In genomic region chr12:99885282-99885901, GRCm38 (mm10) we compare ENCODE assay signal across 8 mouse cellular contexts. TPM values are rescaled to one million over a fixed set of nuclear protein-coding genes. Genes with fewer than 3 reads are reported as not detected.
A peak's percentile ranks its signal among the peaks of the same experiment; 100 is the strongest.
DNase-seq lines count a peak whose midpoint lies in the region; ATAC-seq and TF ChIP-seq lines count a peak whose summit lies in the region.

No protein-coding gene starts in this region.

- H3K4me2 ChIP-seq in kidney, embryonic 16.5 days (replicated peaks; ENCODE audit: low read depth, low read length) = peak overlapping the region; percentile 97
- peak overlapping the region; percentile 84 for H3K4me2 ChIP-seq in intestine, embryonic 15.5 days (replicated peaks)
- H3K4me2 ChIP-seq in neural tube, embryonic 14.5 days (ENCODE audit: low read depth, low read length) = peak overlapping the region; percentile 95

- WGBS in kidney, embryonic 16.5 days = 32% methylated on average over 8 of the region's 8 CpGs
- 44% methylated on average over 8 of the region's 8 CpGs for WGBS in intestine, embryonic 15.5 days
- WGBS in neural tube, embryonic 14.5 days = 38% methylated on average over 8 of the region's 8 CpGs

- TF ChIP-seq CTCF in cortical plate, adult 2 months (IDR thresholded peaks at IDR 0.05; ENCODE audit: extremely low read depth, insufficient read depth, low read length) = no peak

- DNase-seq in kidney, adult 18-20 months = no peak
- DNase-seq in gastrocnemius, adult 8-10 months (ENCODE audit: low spot score in 2 of 2) = no peak
- DNase-seq in left cerebral cortex, postnatal 10 days (ENCODE audit: extremely low spot score in 1 of 2, low spot score in 2 of 2) = no peak
- no peak for DNase-seq in left cerebral cortex, adult 18-20 months (ENCODE audit: low spot score in 2 of 2)

- intact Hi-C loops in left cerebral cortex, postnatal 10 days (cut with DNase I) = no loop called here

- H3K27me3 ChIP-seq in kidney, embryonic 16.5 days (ENCODE audit: insufficient read depth, low read length) = no peaks in the 10 kb centered on the region
- H3K27me3 ChIP-seq in intestine, embryonic 15.5 days (replicated peaks) = no peaks in the 10 kb centered on the region
- no peaks in the 10 kb centered on the region for H3K27me3 ChIP-seq in neural tube, embryonic 14.5 days (ENCODE audit: control insufficient read depth, insufficient read depth, low read length)

- H3K27ac ChIP-seq in kidney, embryonic 16.5 days (ENCODE audit: low read length) = peak overlapping the region; percentile 70; the same call in 1 of the 2 replicates
- H3K27ac ChIP-seq in cortical plate, adult 2 months (ENCODE audit: insufficient read depth, low read length) = no peak overlapping the region
- no peak overlapping the region for H3K27ac ChIP-seq in intestine, embryonic 15.5 days
- H3K27ac ChIP-seq in neural tube, embryonic 14.5 days (ENCODE audit: low read depth, low read length) = no peak overlapping the region

- peaks cover 19% of the 10 kb centered on the region for H3K4me1 ChIP-seq in kidney, embryonic 16.5 days (ENCODE audit: insufficient read depth, low read length)
- H3K4me1 ChIP-seq in cortical plate, adult 2 months (ENCODE audit: control insufficient read depth, insufficient read depth, low read length) = no peaks in the 10 kb centered on the region; the same call in 1 of the 2 replicates
- peaks cover 11% of the 10 kb centered on the region; the same call in 1 of the 2 replicates for H3K4me1 ChIP-seq in intestine, embryonic 15.5 days (replicated peaks)
- H3K4me1 ChIP-seq in neural tube, embryonic 14.5 days (ENCODE audit: control insufficient read depth, insufficient read depth, low read length) = 0 out of 2 replicates have a peak, but pooled peaks cover 9% of the 10 kb centered on the region

- H3K4me3 ChIP-seq in kidney, embryonic 16.5 days (ENCODE audit: low read length) = peak overlapping the region; percentile 66
- peak overlapping the region; percentile 99 for H3K4me3 ChIP-seq in cortical plate, adult 2 months (ENCODE audit: insufficient read depth, low read length)
- peak overlapping the region; percentile 87 for H3K4me3 ChIP-seq in intestine, embryonic 15.5 days (replicated peaks)
- H3K4me3 ChIP-seq in neural tube, embryonic 14.5 days (ENCODE audit: low read depth, low read length) = peak overlapping the region; percentile 88

- no peak for ATAC-seq in kidney, embryonic 16.5 days (ENCODE audit: low FRiP score, low TSS enrichment)
- no peak for ATAC-seq in intestine, embryonic 15.5 days
- ATAC-seq in neural tube, embryonic 14.5 days (ENCODE audit: low read depth) = no peak

- TF ChIP-seq POLR2A in cortical plate, adult 2 months (IDR thresholded peaks at IDR 0.05; ENCODE audit: extremely low read depth, insufficient read depth, low read length) = no peak

- H3K9ac ChIP-seq in kidney, embryonic 16.5 days (replicated peaks; ENCODE audit: low read length) = peak overlapping the region; percentile 90
- H3K9ac ChIP-seq in intestine, embryonic 15.5 days = peak overlapping the region; percentile 85
- H3K9ac ChIP-seq in neural tube, embryonic 14.5 days (replicated peaks; ENCODE audit: low read depth, low read length) = peak overlapping the region; percentile 88

- 0 out of 2 replicates have a peak, but pooled peaks cover 4% of the 10 kb centered on the region for H3K36me3 ChIP-seq in kidney, embryonic 16.5 days (ENCODE audit: insufficient read depth, low read length)
- no peaks in the 10 kb centered on the region for H3K36me3 ChIP-seq in intestine, embryonic 15.5 days
- no peaks in the 10 kb centered on the region for H3K36me3 ChIP-seq in neural tube, embryonic 14.5 days (ENCODE audit: control insufficient read depth, insufficient read depth, low read length)

- no peaks in the 10 kb centered on the region for H3K9me3 ChIP-seq in kidney, embryonic 16.5 days (ENCODE audit: low read length)
- H3K9me3 ChIP-seq in intestine, embryonic 15.5 days = no peaks in the 10 kb centered on the region
- no peaks in the 10 kb centered on the region for H3K9me3 ChIP-seq in neural tube, embryonic 14.5 days (ENCODE audit: control insufficient read depth, low read length)

RNA-seq across cellular contexts. Expression of gene Tdp1, which starts 1.1 kb away (rescaled TPM):
- polyA plus RNA-seq in kidney, embryonic 16.5 days (2015; fragmentation: Nextera tagmentation; extraction: Ambion mirVana) = 61.7 and 66.4 TPM in 2 replicates
- polyA plus RNA-seq in cortical plate, adult 2 months (2012; rRNA removed) = 20.3 and 21.4 TPM in 2 replicates
- 45.1 and 47.9 TPM in 2 replicates for polyA plus RNA-seq in intestine, embryonic 15.5 days (2015; fragmentation: Nextera tagmentation; extraction: Ambion mirVana)
- polyA plus RNA-seq in neural tube, embryonic 14.5 days (2014; fragmentation: Nextera tagmentation; extraction: Ambion mirVana) = 42.8 and 48.0 TPM in 2 replicates
- 1 to 10 TPM; 2.2 to 4.1 (median 3.2) TPM for total RNA-seq in gastrocnemius, adult 8-10 months (2022)
- 10 to 100 TPM; 28.2 to 30.9 TPM for total RNA-seq in left cerebral cortex, postnatal 10 days (2021)
- 10 to 100 TPM; 22.6 to 23.6 TPM for total RNA-seq in left cerebral cortex, adult 18-20 months (2021)

RNA-seq across cellular contexts. Expression of gene Efcab11, which starts 1.2 kb away (rescaled TPM):
- 12.5 TPM in 2 replicates for polyA plus RNA-seq in kidney, embryonic 16.5 days (2015; fragmentation: Nextera tagmentation; extraction: Ambion mirVana)
- 0.26 and 0.75 TPM in 2 replicates for polyA plus RNA-seq in cortical plate, adult 2 months (2012; rRNA removed)
- 10.1 and 10.2 TPM in 2 replicates for polyA plus RNA-seq in intestine, embryonic 15.5 days (2015; fragmentation: Nextera tagmentation; extraction: Ambion mirVana)
- polyA plus RNA-seq in neural tube, embryonic 14.5 days (2014; fragmentation: Nextera tagmentation; extraction: Ambion mirVana) = 2.2 and 3.6 TPM in 2 replicates
- total RNA-seq in gastrocnemius, adult 8-10 months (2022) = not detected
- under 1 TPM; 0.49 to 0.73 TPM for total RNA-seq in left cerebral cortex, postnatal 10 days (2021)
- total RNA-seq in left cerebral cortex, adult 18-20 months (2021) = under 1 TPM; 0.26 to 0.42 TPM
